Mouse (Mus musculus): ENCODE data around the gene Cdca7.

DNA sequence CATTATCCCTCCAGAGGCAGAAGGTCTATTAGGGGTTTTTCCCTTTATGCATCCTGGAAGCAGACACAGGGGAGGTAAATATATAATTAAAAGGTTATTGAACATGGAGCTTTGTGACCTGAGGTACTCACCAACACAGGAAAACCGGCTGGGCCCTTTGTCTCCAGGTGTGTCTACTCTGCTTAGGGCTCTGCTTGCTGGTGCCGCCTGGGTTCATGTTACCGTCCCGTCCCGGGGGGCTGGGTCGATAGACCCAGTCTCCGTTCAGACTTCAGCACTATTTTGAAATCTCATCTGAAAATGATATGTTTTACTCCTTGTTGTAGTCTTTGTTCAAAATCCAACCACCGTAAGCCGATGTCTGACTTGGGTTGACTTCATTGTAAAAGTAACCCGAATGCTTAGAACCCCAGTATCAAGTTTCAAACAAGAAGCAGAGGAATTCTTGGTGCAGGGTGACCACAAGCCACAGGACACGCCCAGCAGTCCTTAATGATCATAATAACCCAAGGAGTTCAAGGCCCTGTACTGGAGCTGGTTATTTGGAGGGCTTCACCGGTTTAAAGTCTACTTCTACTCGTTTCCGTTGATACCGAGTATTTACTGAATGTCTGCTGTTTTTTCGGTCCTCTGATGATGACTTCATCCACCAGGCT is 4.4 kb upstream of the Cdca7 start:
- TF ChIP-seq TAL1 (IDR thresholded peaks at IDR 0.05; ENCODE audit: low read length) (no peak), GATA1 (IDR thresholded peaks at IDR 0.05; ENCODE audit: low read length) (no peak)
